Mouse (Mus musculus) brain, embryonic 14.5 days (tissue): ENCODE results near the gene Esp1.

Experiments
- CTCF ChIP-seq: fragments of 200-500 bp; IDR thresholded peaks from 2 replicates; pipeline ENCODE4 v1.5.1; 2012; ENCODE audit warnings: inconsistent platforms, mild to moderate bottlenecking, moderate library complexity, borderline replicate concordance; ENCODE audit not compliant: insufficient read depth, insufficient read length; ENCODE audit errors: extremely low read depth
- POLR2A ChIP-seq: fragments of 200-500 bp; IDR thresholded peaks from 2 replicates; pipeline ENCODE4 v1.6.1; 2012; ENCODE audit warnings: mild to moderate bottlenecking, inconsistent platforms, borderline replicate concordance; ENCODE audit not compliant: poor library complexity, insufficient read depth, insufficient read length, severe bottlenecking; ENCODE audit errors: extremely low read depth

GRCm38 (mm10) chr17:40731296-40731695 lies 4.4 kb downstream of the Esp1 start:
- no peak for TF ChIP-seq POLR2A
- TF ChIP-seq CTCF: no peak
